Mouse (Mus musculus) intestine, embryonic 16.5 days (tissue): ENCODE results near the gene Kidins220. TPM values are rescaled to one million over a fixed set of nuclear protein-coding genes. Genes with fewer than 3 reads are reported as not detected.

Experiments used
- ATAC-seq: fragments of 200-750 bp; cut with Nextera tagmentation; 2 replicates; pipeline ENCODE4 v1.8.0; 2017; ENCODE audit warnings: moderate TSS enrichment, moderate library complexity
- H3K27ac ChIP-seq: fragments of 300-500 bp; sonication (generic); 2 replicates; pipeline ENCODE4 v1.5.1; 2014; ENCODE audit warnings: mild to moderate bottlenecking, low read length
- H3K27me3 ChIP-seq: fragments of 300-500 bp; sonication (generic); replicated peaks from 2 replicates; pipeline ENCODE4 v1.6.1; 2014; ENCODE audit warnings: low read length, control low read depth, mixed read lengths; ENCODE audit not compliant: control insufficient read depth, insufficient read depth
- H3K36me3 ChIP-seq: fragments of 300-500 bp; sonication (generic); 2 replicates; pipeline ENCODE4 v1.6.1; 2014; ENCODE audit warnings: low read length, control low read depth; ENCODE audit not compliant: control insufficient read depth, insufficient read depth
- H3K4me1 ChIP-seq: fragments of 300-500 bp; sonication (generic); 2 replicates; pipeline ENCODE4 v1.6.1; 2014; ENCODE audit warnings: low read length, control low read depth, mixed read lengths; ENCODE audit not compliant: control insufficient read depth, insufficient read depth
- H3K4me2 ChIP-seq: fragments of 300-500 bp; sonication (generic); 2 replicates; pipeline ENCODE4 v1.6.1; 2014; ENCODE audit warnings: low read depth, low read length, control low read depth
- H3K4me3 ChIP-seq: fragments of 300-500 bp; sonication (generic); 2 replicates; pipeline ENCODE4 v1.5.1; 2014; ENCODE audit warnings: mild to moderate bottlenecking, low read length
- H3K9ac ChIP-seq: fragments of 300-500 bp; sonication (generic); 2 replicates; pipeline ENCODE4 v1.6.1; 2014; ENCODE audit warnings: low read depth, low read length
- H3K9me3 ChIP-seq: fragments of 300-500 bp; sonication (generic); 2 replicates; pipeline ENCODE4 v1.6.1; 2016; ENCODE audit warnings: low read length, control low read depth; ENCODE audit not compliant: control insufficient read depth
- WGBS: fragments of 180-500 bp; shearing (Covaris S2); extraction: QIAGEN DNeasy Blood & Tissue Kit; methylation state at CpG from one replicate; pipeline ENCODE4 v1.1.7; 2014; 5-methylcytosine and 5-hydroxymethylcytosine counted together
- polyA plus RNA-seq: library from polyadenylated mRNA; unstranded; fragments of >200 nt; fragmentation: Nextera tagmentation; extraction: Ambion mirVana; gene quantifications from 2 replicates; pipeline ENCODE4 v1.2.1, GENCODE M21; 2015

The Kidins220 gene
- polyA plus RNA-seq, 1 experiment from 2014 or later = 19.1 TPM

DNA sequence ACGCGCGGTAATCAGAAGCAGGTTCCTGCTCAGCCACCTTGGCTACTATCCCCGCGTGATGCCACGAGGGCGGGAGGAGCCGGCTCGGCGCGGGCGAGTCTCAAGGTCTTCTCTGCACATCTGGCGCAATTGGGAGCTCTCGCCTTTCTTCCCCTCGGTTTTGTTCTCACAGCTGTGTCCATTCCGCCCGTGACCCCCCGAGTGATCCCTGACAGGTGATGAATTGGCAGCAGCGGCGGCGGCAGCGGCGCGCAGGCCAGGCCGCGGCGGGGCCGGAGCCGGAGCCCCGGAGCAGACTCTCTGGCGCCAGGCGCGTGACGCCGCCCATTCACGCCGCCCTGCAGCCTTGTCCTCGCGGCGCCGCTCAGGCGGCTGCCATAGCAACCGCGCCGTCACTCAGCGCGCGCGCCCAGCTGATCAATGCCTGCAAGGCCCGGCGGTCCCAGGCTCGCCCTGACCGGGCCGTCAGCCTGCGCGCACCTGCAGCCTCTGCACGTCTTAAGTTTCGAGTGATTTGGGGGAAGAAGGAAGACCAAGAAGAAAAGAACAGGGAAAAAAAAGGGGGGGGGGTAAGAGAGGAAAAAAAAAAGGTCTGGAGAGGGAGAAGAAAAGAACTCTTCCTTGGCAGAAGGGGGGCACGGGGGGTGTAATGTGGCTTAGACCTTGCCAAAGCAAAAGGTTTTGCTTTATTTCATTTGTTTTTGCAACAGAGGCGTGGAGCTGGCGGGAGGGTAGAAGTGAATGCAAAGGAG lies 124.0 kb downstream of the Kidins220 start:
- peaks cover 30% of the 10 kb centered on the region for H3K4me1 ChIP-seq
- H3K27ac ChIP-seq = peak overlapping the region; percentile 99
- peak overlapping the region; percentile 94 for H3K4me2 ChIP-seq
- H3K36me3 ChIP-seq = no peaks in the 10 kb centered on the region
- peak overlapping the region; percentile 90 for H3K9ac ChIP-seq
- peak overlapping the region; percentile 64 for H3K4me3 ChIP-seq
- under 1% methylated on average over 61 of the region's 61 CpGs for WGBS
- no peaks in the 10 kb centered on the region for H3K9me3 ChIP-seq
- ATAC-seq = peak; percentile 73
- H3K27me3 ChIP-seq = no peaks in the 10 kb centered on the region

DNA sequence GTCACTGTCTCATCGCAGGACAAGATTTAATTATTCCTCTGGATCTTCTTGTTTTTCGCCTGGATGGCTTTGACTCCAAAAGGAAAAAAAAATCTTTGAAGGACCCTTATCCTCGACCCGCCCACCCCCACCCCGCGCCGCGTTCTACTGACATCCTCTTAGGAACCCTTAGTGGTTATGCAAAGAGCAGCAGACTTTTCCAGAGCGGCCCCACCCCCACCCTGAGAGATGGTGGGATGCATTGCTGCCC lies 124.5 kb downstream of the Kidins220 start:
- ATAC-seq = peak; percentile 7; the same call in 1 of the 2 replicates
- 0% methylated on average over 9 of the region's 9 CpGs for WGBS
- H3K36me3 ChIP-seq = no peaks in the 10 kb centered on the region
- H3K9me3 ChIP-seq = no peaks in the 10 kb centered on the region
- peak overlapping the region; percentile 64 for H3K4me3 ChIP-seq
- H3K27ac ChIP-seq = peak overlapping the region; percentile 99
- peak overlapping the region; percentile 94 for H3K4me2 ChIP-seq
- H3K4me1 ChIP-seq = peaks cover 30% of the 10 kb centered on the region
- peak overlapping the region; percentile 90 for H3K9ac ChIP-seq
- H3K27me3 ChIP-seq = no peaks in the 10 kb centered on the region

DNA sequence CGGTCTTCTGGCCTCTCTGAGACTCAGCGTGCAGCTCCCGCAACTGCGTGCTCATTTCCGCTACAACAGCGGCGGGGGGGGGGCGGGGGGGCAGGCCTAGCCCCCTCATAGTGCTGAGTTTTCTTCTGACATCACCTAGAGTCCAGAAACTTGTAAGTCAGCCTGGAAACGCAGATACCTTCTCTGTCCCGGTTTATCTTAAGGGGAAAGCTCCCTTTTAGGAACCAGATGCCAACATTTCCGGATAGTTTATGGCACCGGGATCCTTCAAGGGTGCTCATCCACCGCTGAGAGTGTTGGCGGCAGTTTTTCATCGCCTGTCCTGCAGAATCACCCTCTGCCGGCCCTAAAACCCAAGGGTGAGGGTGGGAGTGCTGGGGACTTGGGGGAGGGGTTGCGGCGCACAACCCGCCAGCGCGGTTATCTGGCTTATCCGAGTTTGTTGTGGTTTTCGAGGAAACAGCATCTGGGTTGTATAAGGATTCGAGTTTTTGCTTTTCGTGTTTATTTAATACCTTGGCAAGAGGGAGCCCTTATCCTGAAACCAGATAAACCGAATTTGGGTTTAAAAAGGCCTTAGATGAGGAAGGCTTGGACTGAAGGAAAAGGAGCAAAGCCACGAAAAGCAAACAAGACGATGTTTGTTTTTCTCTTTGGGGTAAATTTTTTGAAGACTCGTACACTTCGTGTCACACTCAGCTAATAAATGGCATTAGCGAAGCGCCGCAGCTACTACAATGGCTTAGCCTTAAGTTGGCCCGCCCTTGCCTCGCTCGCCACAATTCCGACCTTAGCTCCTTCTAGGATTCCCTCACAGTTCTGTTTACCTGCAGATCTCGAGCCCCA lies 125.1 kb downstream of the Kidins220 start:
- Histone ChIP-seq H3K36me3 (no peaks in the 10 kb centered on the region), H3K4me1 (peaks cover 30% of the 10 kb centered on the region), H3K9me3 (no peaks in the 10 kb centered on the region), H3K27ac (peak overlapping the region; percentile 99), H3K27me3 (no peaks in the 10 kb centered on the region), H3K4me2 (peak overlapping the region; percentile 94), H3K9ac (peak overlapping the region; percentile 90), H3K4me3 (peak overlapping the region; percentile 64)
- no peak for ATAC-seq
- under 1% methylated on average over 38 of the region's 38 CpGs for WGBS

DNA sequence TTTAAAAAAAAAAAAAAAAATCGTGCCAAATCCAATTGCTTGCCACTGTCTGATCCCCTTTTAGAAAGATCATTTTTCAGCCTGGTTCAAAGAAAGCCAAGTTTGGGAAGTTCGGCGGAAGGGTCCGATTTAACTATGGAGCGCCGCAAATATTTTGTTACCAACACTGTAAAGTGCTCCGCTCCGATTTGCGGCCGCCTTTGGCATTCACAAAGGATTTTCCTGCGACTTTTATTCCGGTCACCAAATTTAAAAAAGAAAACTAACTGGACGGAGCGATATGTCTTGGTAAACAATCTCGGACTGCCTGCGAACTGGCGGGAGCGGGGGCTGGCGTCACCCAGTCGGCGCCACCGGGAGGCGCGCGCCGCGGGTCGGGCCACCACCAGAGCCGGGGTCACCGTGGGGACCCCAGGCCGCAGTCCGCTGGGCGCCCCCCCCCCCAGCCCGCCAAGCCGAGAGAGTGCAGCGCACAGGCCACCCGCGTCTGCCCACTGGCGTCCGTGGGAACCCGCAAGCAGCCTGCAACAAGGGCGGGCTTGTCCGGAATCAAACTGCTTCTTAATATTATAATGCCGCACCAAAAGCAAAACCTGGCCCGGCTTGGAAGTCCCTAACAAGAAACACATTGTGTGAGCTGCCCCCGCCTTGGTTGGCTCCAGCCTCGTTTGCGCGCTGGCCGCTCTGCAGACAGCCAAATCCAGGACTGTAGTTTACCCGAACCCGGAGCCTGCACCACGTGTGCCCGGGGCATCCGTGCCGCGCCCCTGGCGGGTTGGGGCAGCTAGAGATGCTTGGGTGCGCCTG lies 125.9 kb downstream of the Kidins220 start:
- no peaks in the 10 kb centered on the region for H3K36me3 ChIP-seq
- H3K27me3 ChIP-seq = no peaks in the 10 kb centered on the region
- H3K27ac ChIP-seq = peak overlapping the region; percentile 99
- under 1% methylated on average over 59 of the region's 59 CpGs for WGBS
- H3K9ac ChIP-seq = peak overlapping the region; percentile 90
- ATAC-seq = no peak
- H3K9me3 ChIP-seq = no peaks in the 10 kb centered on the region
- H3K4me3 ChIP-seq = peak overlapping the region; percentile 64
- peaks cover 30% of the 10 kb centered on the region for H3K4me1 ChIP-seq
- peak overlapping the region; percentile 94 for H3K4me2 ChIP-seq

DNA sequence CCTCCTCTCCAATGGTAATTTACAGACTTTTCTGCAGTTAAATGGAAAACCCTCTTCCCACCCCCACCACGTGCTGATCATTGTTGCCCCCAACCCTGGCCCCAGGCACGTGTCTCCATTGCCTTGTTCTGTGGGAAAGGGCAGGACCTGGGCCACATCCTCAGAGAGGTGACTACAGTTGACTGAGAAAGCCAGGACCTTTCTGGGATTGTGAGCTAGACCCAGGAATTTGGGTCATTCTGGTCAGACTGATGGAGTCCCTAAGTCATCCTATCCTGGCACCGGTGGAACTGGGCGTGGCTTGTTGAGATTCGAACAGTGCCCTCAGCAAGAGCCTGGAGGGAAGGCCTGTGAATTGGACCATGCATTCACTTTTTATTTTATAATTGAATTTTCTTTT lies 126.7 kb downstream of the Kidins220 start:
- Histone ChIP-seq H3K9me3 (no peaks in the 10 kb centered on the region), H3K27ac (peak overlapping the region; percentile 99), H3K36me3 (no peaks in the 10 kb centered on the region), H3K4me1 (peaks cover 30% of the 10 kb centered on the region), H3K4me2 (peak overlapping the region; percentile 94), H3K27me3 (no peaks in the 10 kb centered on the region), H3K9ac (peak overlapping the region; percentile 90), H3K4me3 (peak overlapping the region; percentile 64; the same call in 1 of the 2 replicates)
- WGBS = 26% methylated on average over 5 of the region's 5 CpGs
- no peak for ATAC-seq

DNA sequence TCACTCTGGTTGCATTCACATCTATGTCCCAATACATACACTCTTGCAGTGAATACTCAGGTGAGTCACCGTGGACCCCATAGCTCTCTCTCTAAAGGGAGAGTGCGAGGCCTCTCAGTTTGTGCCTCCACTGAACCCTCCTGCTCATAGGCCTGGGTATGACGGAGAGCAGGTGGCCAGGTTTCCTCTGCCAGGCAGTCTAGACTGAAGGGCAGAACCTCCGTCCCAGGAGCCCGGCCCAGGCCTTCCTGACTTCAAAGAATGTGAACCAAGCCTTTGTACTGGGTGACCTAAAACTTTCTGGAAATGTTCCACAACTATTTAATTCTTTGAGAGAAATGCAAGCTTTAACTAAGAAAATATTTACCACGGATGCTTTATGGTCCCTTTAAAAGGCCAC lies 129.2 kb downstream of the Kidins220 start:
- no peak overlapping the region for H3K9ac ChIP-seq
- ATAC-seq = no peak
- H3K36me3 ChIP-seq = no peaks in the 10 kb centered on the region
- H3K4me3 ChIP-seq = no peak overlapping the region
- no peaks in the 10 kb centered on the region for H3K27me3 ChIP-seq
- no peaks in the 10 kb centered on the region for H3K9me3 ChIP-seq
- 75% methylated on average over 6 of the region's 6 CpGs for WGBS
- H3K4me2 ChIP-seq = no peak overlapping the region
- peaks cover 16% of the 10 kb centered on the region for H3K4me1 ChIP-seq
- H3K27ac ChIP-seq = no peak overlapping the region

DNA sequence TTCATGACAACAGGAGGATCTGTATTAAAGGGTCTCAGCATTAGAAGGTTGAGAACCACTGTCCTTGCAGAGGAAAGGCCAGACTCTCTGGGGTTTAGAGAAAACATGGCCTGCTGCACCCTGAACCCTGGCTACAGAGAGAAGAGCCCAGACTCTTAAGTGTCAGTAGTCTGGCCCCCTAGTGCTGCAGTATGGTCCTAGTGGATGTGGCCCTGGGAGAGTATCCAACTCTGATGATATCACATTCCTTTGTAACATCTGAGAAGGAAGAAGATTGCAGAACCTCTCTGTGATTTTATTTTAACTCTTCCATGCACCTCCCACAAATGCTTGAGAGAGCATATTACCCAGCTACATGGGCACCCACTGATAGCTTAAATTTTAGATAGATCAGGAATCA lies 129.8 kb downstream of the Kidins220 start:
- H3K27me3 ChIP-seq = no peaks in the 10 kb centered on the region
- ATAC-seq = no peak
- H3K4me2 ChIP-seq = no peak overlapping the region
- no peaks in the 10 kb centered on the region for H3K9me3 ChIP-seq
- H3K36me3 ChIP-seq = no peaks in the 10 kb centered on the region
- H3K4me1 ChIP-seq = peaks cover 13% of the 10 kb centered on the region
- no peak overlapping the region for H3K9ac ChIP-seq
- no peak overlapping the region for H3K4me3 ChIP-seq
- H3K27ac ChIP-seq = no peak overlapping the region

DNA sequence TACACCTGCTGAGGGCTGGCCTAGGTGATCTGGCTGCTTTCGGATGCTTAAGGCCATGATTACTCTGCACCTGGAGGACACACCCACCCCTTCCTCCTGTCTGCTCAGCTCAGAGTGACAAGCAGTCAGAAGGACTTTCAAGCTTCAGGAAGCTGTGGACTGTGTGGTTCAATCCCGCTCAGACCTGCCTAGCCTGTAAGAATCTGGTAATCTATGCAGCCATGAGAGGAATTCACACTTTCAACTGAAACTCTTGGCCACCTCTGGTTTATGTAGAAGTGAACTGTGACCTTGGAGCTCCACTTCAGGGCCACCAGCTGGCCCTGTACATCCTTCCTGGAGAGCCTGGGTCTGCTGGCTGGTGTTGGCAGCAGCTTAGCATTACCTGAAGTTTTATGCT lies 134.1 kb downstream of the Kidins220 start:
- Histone ChIP-seq H3K4me3 (no peak overlapping the region), H3K27ac (peak overlapping the region; percentile 12), H3K4me1 (0 out of 2 replicates have a peak, but pooled peaks cover 2% of the 10 kb centered on the region), H3K36me3 (no peaks in the 10 kb centered on the region), H3K27me3 (no peaks in the 10 kb centered on the region), H3K9ac (no peak overlapping the region), H3K9me3 (no peaks in the 10 kb centered on the region), H3K4me2 (no peak overlapping the region)
- 50% methylated on average over 2 of the region's 2 CpGs for WGBS
- peak; percentile 91 for ATAC-seq
